Mouse (Mus musculus): ENCODE measurements around the gene Slc37a4. TPM values are rescaled to one million over a fixed set of nuclear protein-coding genes. Genes with fewer than 3 reads are reported as not detected.
"Not testable (repeated sequence)": the region's sequence is repeated elsewhere in the genome, so short reads cannot be mapped to it uniquely, and the experiment has no call there.

The Slc37a4 gene
- polyA plus RNA-seq (2012; ENCODE audit: insufficient read depth, insufficient read length, missing spikeins), result 9.4 and 11.5 TPM in 2 replicates

GRCm38 (mm10) chr9:44396684-44397411, at the start of gene Slc37a4:
Slc37a4 (plus strand) TSS chr9:44396852.
- peak within 1 kb of the TSS; percentile 53 for H3K27ac ChIP-seq (ENCODE audit: insufficient read depth, low read depth, low read length)
- peak within 1 kb of the TSS; percentile 71 for H3K4me3 ChIP-seq (ENCODE audit: insufficient read depth, low read length)
- peaks cover 21% of the 10 kb centered on the region for H3K4me1 ChIP-seq (ENCODE audit: control insufficient read depth, insufficient read depth, low read length)
- TF ChIP-seq CTCF (IDR thresholded peaks at IDR 0.05; ENCODE audit: low read depth, low read length) (no peak), POLR2A (IDR thresholded peaks at IDR 0.05; ENCODE audit: borderline replicate concordance, low read depth, low read length) (peak; percentile 85; the same call in 1 of the 2 replicates)

GRCm38 (mm10) chr9:44347166-44347565, 49.5 kb upstream of the Slc37a4 start:
- Histone ChIP-seq H3K4me1 (ENCODE audit: control insufficient read depth, insufficient read depth, low read length) (peaks cover 10% of the 10 kb centered on the region), H3K4me3 (ENCODE audit: insufficient read depth, low read length) (no peak overlapping the region), H3K27ac (ENCODE audit: insufficient read depth, low read depth, low read length) (no peak overlapping the region)
- TF ChIP-seq POLR2A (IDR thresholded peaks at IDR 0.05; ENCODE audit: borderline replicate concordance, low read depth, low read length) (no peak), CTCF (IDR thresholded peaks at IDR 0.05; ENCODE audit: low read depth, low read length) (no peak)

GRCm38 (mm10) chr9:44347621-44348020, 49.0 kb upstream of the Slc37a4 start:
- Histone ChIP-seq H3K4me1 (ENCODE audit: control insufficient read depth, insufficient read depth, low read length) (peaks cover 6% of the 10 kb centered on the region), H3K4me3 (ENCODE audit: insufficient read depth, low read length) (no peak overlapping the region)
- no peak for TF ChIP-seq CTCF (IDR thresholded peaks at IDR 0.05; ENCODE audit: low read depth, low read length)
- TF ChIP-seq POLR2A (IDR thresholded peaks at IDR 0.05; ENCODE audit: borderline replicate concordance, low read depth, low read length), result no peak

GRCm38 (mm10) chr9:44348546-44348945, 48.1 kb upstream of the Slc37a4 start:
- H3K27ac ChIP-seq (ENCODE audit: insufficient read depth, low read depth, low read length), result no peak overlapping the region
- TF ChIP-seq CTCF (IDR thresholded peaks at IDR 0.05; ENCODE audit: low read depth, low read length) (no peak), POLR2A (IDR thresholded peaks at IDR 0.05; ENCODE audit: borderline replicate concordance, low read depth, low read length) (no peak)
- no peaks in the 10 kb centered on the region for H3K4me1 ChIP-seq (ENCODE audit: control insufficient read depth, insufficient read depth, low read length)
- no peak overlapping the region for H3K4me3 ChIP-seq (ENCODE audit: insufficient read depth, low read length)

More at GRCm38 (mm10) chr9:44347621-44348020, 49.0 kb upstream of the Slc37a4 start:
- H3K27ac ChIP-seq (ENCODE audit: insufficient read depth, low read depth, low read length), result no peak overlapping the region

GRCm38 (mm10) chr9:44351396-44351795, 45.3 kb upstream of the Slc37a4 start:
- no peaks in the 10 kb centered on the region for H3K4me1 ChIP-seq (ENCODE audit: control insufficient read depth, insufficient read depth, low read length)
- no peak overlapping the region for H3K4me3 ChIP-seq (ENCODE audit: insufficient read depth, low read length)
- no peak overlapping the region for H3K27ac ChIP-seq (ENCODE audit: insufficient read depth, low read depth, low read length)
- TF ChIP-seq CTCF (IDR thresholded peaks at IDR 0.05; ENCODE audit: low read depth, low read length) (no peak), POLR2A (IDR thresholded peaks at IDR 0.05; ENCODE audit: borderline replicate concordance, low read depth, low read length) (no peak)

GRCm38 (mm10) chr9:44352337-44352736, 44.3 kb upstream of the Slc37a4 start:
- Histone ChIP-seq H3K4me1 (ENCODE audit: control insufficient read depth, insufficient read depth, low read length) (no peaks in the 10 kb centered on the region), H3K27ac (ENCODE audit: insufficient read depth, low read depth, low read length) (no peak overlapping the region), H3K4me3 (ENCODE audit: insufficient read depth, low read length) (no peak overlapping the region)
- TF ChIP-seq POLR2A (IDR thresholded peaks at IDR 0.05; ENCODE audit: borderline replicate concordance, low read depth, low read length) (no peak), CTCF (IDR thresholded peaks at IDR 0.05; ENCODE audit: low read depth, low read length) (no peak)

GRCm38 (mm10) chr9:44353142-44353541, 43.5 kb upstream of the Slc37a4 start:
- no peak overlapping the region for H3K27ac ChIP-seq (ENCODE audit: insufficient read depth, low read depth, low read length)
- TF ChIP-seq POLR2A (IDR thresholded peaks at IDR 0.05; ENCODE audit: borderline replicate concordance, low read depth, low read length), result no peak
- no peak for TF ChIP-seq CTCF (IDR thresholded peaks at IDR 0.05; ENCODE audit: low read depth, low read length)

GRCm38 (mm10) chr9:44357207-44357606, 39.4 kb upstream of the Slc37a4 start:
- no peak for TF ChIP-seq CTCF (IDR thresholded peaks at IDR 0.05; ENCODE audit: low read depth, low read length)
- TF ChIP-seq POLR2A (IDR thresholded peaks at IDR 0.05; ENCODE audit: borderline replicate concordance, low read depth, low read length), result no peak

More at GRCm38 (mm10) chr9:44353142-44353541, 43.5 kb upstream of the Slc37a4 start:
- Histone ChIP-seq H3K4me3 (ENCODE audit: insufficient read depth, low read length) (no peak overlapping the region), H3K4me1 (ENCODE audit: control insufficient read depth, insufficient read depth, low read length) (no peaks in the 10 kb centered on the region)

GRCm38 (mm10) chr9:44361190-44361917, 35.3 kb upstream of the Slc37a4 start, which contains the start of gene Vps11:
Vps11 (minus strand) TSS chr9:44361670.
- Histone ChIP-seq H3K4me3 (ENCODE audit: insufficient read depth, low read length) (peak within 1 kb of the TSS; percentile 88), H3K4me1 (ENCODE audit: control insufficient read depth, insufficient read depth, low read length) (no peaks in the 10 kb centered on the region), H3K27ac (ENCODE audit: insufficient read depth, low read depth, low read length) (peak within 1 kb of the TSS; percentile 94)
- 0 out of 2 replicates have a peak, but pooled peaks have one; percentile 40 for TF ChIP-seq POLR2A (IDR thresholded peaks at IDR 0.05; ENCODE audit: borderline replicate concordance, low read depth, low read length)
- TF ChIP-seq CTCF (IDR thresholded peaks at IDR 0.05; ENCODE audit: low read depth, low read length), result no peak

More at GRCm38 (mm10) chr9:44357207-44357606, 39.4 kb upstream of the Slc37a4 start:
- Histone ChIP-seq H3K4me3 (ENCODE audit: insufficient read depth, low read length) (no peak overlapping the region), H3K27ac (ENCODE audit: insufficient read depth, low read depth, low read length) (no peak overlapping the region), H3K4me1 (ENCODE audit: control insufficient read depth, insufficient read depth, low read length) (no peaks in the 10 kb centered on the region)

- Histone ChIP-seq H3K27ac (ENCODE audit: insufficient read depth, low read depth, low read length) (peak overlapping the region; percentile 55), H3K4me3 (ENCODE audit: insufficient read depth, low read length) (peak overlapping the region; percentile 88; the same call in 1 of the 2 replicates)
These were observed 34.7 kb upstream of the Slc37a4 start for GRCm38 (mm10) chr9:44361931-44362330.

More at GRCm38 (mm10) chr9:44361931-44362330, 34.7 kb upstream of the Slc37a4 start:
- H3K4me1 ChIP-seq (ENCODE audit: control insufficient read depth, insufficient read depth, low read length), result not testable (repeated sequence)

All from bone marrow macrophage, adult 2 months (primary cell).